Mouse (Mus musculus): ENCODE results near the gene Nol7.

- TF ChIP-seq CTCF (IDR thresholded peaks at IDR 0.05; ENCODE audit: low read depth) (no peak), EP300 (optimal IDR thresholded peaks at IDR 0.05) (no peak)
Measured at GRCm38 (mm10) chr13:43397700-43398296, 392 bp upstream of the Nol7 start.
